Mouse (Mus musculus) heart, embryonic 15.5 days (tissue): ENCODE measurements around the gene Mmadhc. TPM values are rescaled to one million over a fixed set of nuclear protein-coding genes. Genes with fewer than 3 reads are reported as not detected.

Experiments used
- ATAC-seq: fragments of 200-750 bp; cut with Nextera tagmentation; replicated peaks from 2 replicates; pipeline ENCODE4 v1.8.0; 2017; ENCODE audit warnings: low read depth, moderate TSS enrichment; ENCODE audit not compliant: insufficient number of reproducible peaks, insufficient read depth, low FRiP score
- H3K27ac ChIP-seq: fragments of 300-500 bp; sonication (generic); 2 replicates; pipeline ENCODE4 v1.5.1; 2015; ENCODE audit warnings: mild to moderate bottlenecking, inconsistent platforms
- H3K27me3 ChIP-seq: fragments of 300-500 bp; sonication (generic); 2 replicates; pipeline ENCODE4 v1.6.1; 2015; ENCODE audit warnings: inconsistent platforms
- H3K36me3 ChIP-seq: fragments of 300-500 bp; sonication (generic); 2 replicates; pipeline ENCODE4 v1.6.1; 2015; ENCODE audit warnings: mild to moderate bottlenecking, inconsistent platforms
- H3K4me1 ChIP-seq: fragments of 300-500 bp; sonication (generic); replicated peaks from 2 replicates; pipeline ENCODE4 v1.6.1; 2015; ENCODE audit warnings: inconsistent platforms
- H3K4me2 ChIP-seq: fragments of 300-500 bp; sonication (generic); 2 replicates; pipeline ENCODE4 v1.6.1; 2015; ENCODE audit warnings: inconsistent platforms, mild to moderate bottlenecking, moderate library complexity
- H3K4me3 ChIP-seq: fragments of 300-500 bp; sonication (generic); 2 replicates; pipeline ENCODE4 v1.5.1; 2015; ENCODE audit warnings: mild to moderate bottlenecking, inconsistent platforms
- H3K9ac ChIP-seq: fragments of 300-500 bp; sonication (generic); 2 replicates; pipeline ENCODE4 v1.6.1; 2015; ENCODE audit warnings: mild to moderate bottlenecking, inconsistent platforms
- H3K9me3 ChIP-seq: fragments of 300-500 bp; sonication (generic); replicated peaks from 2 replicates; pipeline ENCODE4 v1.6.1; 2016; ENCODE audit warnings: inconsistent platforms
- WGBS: fragments of 180-500 bp; shearing (Covaris S2); methylation state at CpG from one replicate; pipeline ENCODE4 v1.1.7; 2015; ENCODE audit warnings: mixed read lengths; 5-methylcytosine and 5-hydroxymethylcytosine counted together
- polyA plus RNA-seq: library from polyadenylated mRNA; unstranded; fragments of >200 nt; fragmentation: Nextera tagmentation; extraction: Ambion mirVana; gene quantifications from 2 replicates; pipeline ENCODE4 v1.2.1, GENCODE M21; 2015

Gene Mmadhc
- polyA plus RNA-seq, 1 experiment from 2014 or later: 119 TPM

DNA sequence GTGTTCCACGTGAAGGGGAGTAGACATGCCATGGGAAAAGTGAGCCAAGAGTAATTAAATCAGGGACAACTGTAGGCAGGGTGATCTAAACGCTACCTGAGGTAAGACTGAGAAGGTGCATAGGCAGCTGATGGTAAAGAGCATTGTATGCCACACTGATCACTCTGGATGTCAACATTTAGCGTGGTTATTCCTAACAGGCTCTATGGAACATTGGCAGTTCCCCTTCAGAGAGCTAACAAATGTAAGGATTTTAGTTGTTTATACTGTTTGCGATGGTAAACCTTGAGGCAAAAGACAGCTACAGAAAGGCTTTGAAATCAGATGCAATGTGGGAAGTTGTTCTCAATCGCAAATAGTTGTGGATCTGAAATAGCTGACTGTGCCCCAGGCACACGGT, 32.5 kb downstream of the Mmadhc start:
- H3K27me3 ChIP-seq: no peaks in the 10 kb centered on the region
- H3K9me3 ChIP-seq: no peaks in the 10 kb centered on the region
- no peak overlapping the region for H3K27ac ChIP-seq
- H3K4me3 ChIP-seq: no peak overlapping the region
- H3K9ac ChIP-seq: no peak overlapping the region
- H3K36me3 ChIP-seq: no peaks in the 10 kb centered on the region
- WGBS: 75% methylated on average over 6 of the region's 6 CpGs
- H3K4me1 ChIP-seq: no peaks in the 10 kb centered on the region
- ATAC-seq: no peak
- no peak overlapping the region for H3K4me2 ChIP-seq

GRCm38 (mm10) chr2:50254955-50255354, 41.6 kb downstream of the Mmadhc start:
- WGBS: 84% methylated on average over 5 of the region's 5 CpGs
- H3K27me3 ChIP-seq: no peaks in the 10 kb centered on the region
- H3K9ac ChIP-seq: no peak overlapping the region
- H3K4me2 ChIP-seq: no peak overlapping the region
- H3K27ac ChIP-seq: no peak overlapping the region
- ATAC-seq: no peak
- H3K4me1 ChIP-seq: no peaks in the 10 kb centered on the region
- H3K36me3 ChIP-seq: no peaks in the 10 kb centered on the region
- H3K9me3 ChIP-seq: no peaks in the 10 kb centered on the region
- no peak overlapping the region for H3K4me3 ChIP-seq

- Histone ChIP-seq H3K27ac (no peak overlapping the region), H3K36me3 (no peaks in the 10 kb centered on the region), H3K4me1 (no peaks in the 10 kb centered on the region), H3K27me3 (no peaks in the 10 kb centered on the region), H3K4me2 (no peak overlapping the region), H3K9ac (no peak overlapping the region), H3K9me3 (no peaks in the 10 kb centered on the region), H3K4me3 (no peak overlapping the region)
- no peak for ATAC-seq
- 66% methylated on average over 3 of the region's 3 CpGs for WGBS
These were observed 48.0 kb downstream of the Mmadhc start for GRCm38 (mm10) chr2:50248551-50248950.

- H3K4me1 ChIP-seq: no peaks in the 10 kb centered on the region
- H3K9me3 ChIP-seq: no peaks in the 10 kb centered on the region
- H3K4me3 ChIP-seq: no peak overlapping the region
- no peak overlapping the region for H3K27ac ChIP-seq
- H3K4me2 ChIP-seq: no peak overlapping the region
- no peaks in the 10 kb centered on the region for H3K36me3 ChIP-seq
- H3K9ac ChIP-seq: no peak overlapping the region
- WGBS: 66% methylated on average over 8 of the region's 8 CpGs
- no peaks in the 10 kb centered on the region for H3K27me3 ChIP-seq
- no peak for ATAC-seq
These were observed 63.1 kb downstream of the Mmadhc start for GRCm38 (mm10) chr2:50233491-50233890.

Other genes with a start within 250 kb of the Mmadhc start
- gene Lypd6, start 230.4 kb downstream of the Mmadhc start, polyA plus RNA-seq: 1.8 and 2.7 TPM in 2 replicates